20 mouse cellular contexts compared by ENCODE assay signal in the genomic region with DNA sequence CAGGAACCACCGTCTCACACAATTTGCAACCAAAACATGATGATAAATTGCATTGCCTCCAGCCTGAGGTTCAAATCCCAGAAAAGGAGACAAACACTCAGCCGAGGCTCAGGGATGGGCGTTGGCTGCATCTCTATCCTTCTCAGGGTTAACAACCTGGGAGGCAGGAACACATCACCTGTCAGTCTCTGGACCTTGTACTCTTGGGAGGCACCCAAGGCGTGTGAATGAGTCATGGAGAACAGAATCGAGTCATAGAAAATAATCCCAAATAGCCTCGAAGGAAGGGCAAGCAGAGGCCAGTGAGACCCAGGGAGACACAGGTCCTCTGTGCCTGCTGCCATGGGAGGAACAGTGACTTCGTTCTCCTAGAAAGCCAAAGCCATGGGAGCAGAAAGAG.
DNase-seq lines count a peak whose midpoint lies in the region; ATAC-seq and TF ChIP-seq lines count a peak whose summit lies in the region.
"Had no signal": no experiment of that assay in that cellular context is flagged by ENCODE, and none has a peak within 500 bp of the region (broad histone marks: within the 10 kb centered on the region; RNA-seq: fewer than 3 reads in every experiment).

No protein-coding gene starts in this region.

- no peak overlapping the region for H3K9ac ChIP-seq in intestine, postnatal 0 days (ENCODE audit: low read depth, low read length)
- no peak overlapping the region for H3K9ac ChIP-seq in midbrain, embryonic 14.5 days (replicated peaks; ENCODE audit: low read length)
- H3K9ac ChIP-seq in forebrain, embryonic 13.5 days, result no peak overlapping the region
- H3K9ac ChIP-seq: embryonic facial prominence, embryonic 15.5 days; forebrain, postnatal 0 days; heart, embryonic 12.5 days; hindbrain, embryonic 15.5 days had no signal

- peak; percentile 30 for DNase-seq in adrenal gland, adult 2 months
- no peak for DNase-seq in adrenal gland, postnatal 14 days
- DNase-seq in kidney, adult 9 months, result peak; percentile 58
- DNase-seq in kidney, postnatal 10 days, result no peak
- DNase-seq in fibroblast of lung, adult 2 months (ENCODE audit: low read depth), result peak; percentile 51
- no peak for DNase-seq in midbrain, embryonic 14.5 days
- DNase-seq: cerebellum, adult 2 months; cerebellum, postnatal 10 days; embryo, embryonic 11 days; forebrain, postnatal 0 days; gastrocnemius, postnatal 25 days; heart, postnatal 36 days had no signal

- H3K27me3 ChIP-seq in intestine, postnatal 0 days (replicated peaks; ENCODE audit: control insufficient read depth, insufficient read depth, low read length), result no peaks in the 10 kb centered on the region
- H3K27me3 ChIP-seq in midbrain, embryonic 14.5 days (ENCODE audit: control insufficient read depth, insufficient read depth, low read length), result no peaks in the 10 kb centered on the region
- no peaks in the 10 kb centered on the region for H3K27me3 ChIP-seq in forebrain, embryonic 13.5 days
- H3K27me3 ChIP-seq: embryonic facial prominence, embryonic 15.5 days; hindbrain, embryonic 15.5 days; Patski had no signal

- no peaks in the 10 kb centered on the region for H3K9me3 ChIP-seq in intestine, postnatal 0 days (ENCODE audit: control insufficient read depth)
- no peaks in the 10 kb centered on the region for H3K9me3 ChIP-seq in midbrain, embryonic 14.5 days (ENCODE audit: control insufficient read depth, low read length)
- H3K9me3 ChIP-seq in forebrain, embryonic 13.5 days (replicated peaks), result no peaks in the 10 kb centered on the region
- H3K9me3 ChIP-seq: embryonic facial prominence, embryonic 15.5 days; heart, embryonic 12.5 days; hindbrain, embryonic 15.5 days had no signal

- no peaks in the 10 kb centered on the region for H3K4me1 ChIP-seq in intestine, postnatal 0 days (replicated peaks; ENCODE audit: control insufficient read depth, insufficient read depth, low read length)
- no peaks in the 10 kb centered on the region for H3K4me1 ChIP-seq in midbrain, embryonic 14.5 days (ENCODE audit: control insufficient read depth, insufficient read depth, low read length)
- no peaks in the 10 kb centered on the region for H3K4me1 ChIP-seq in forebrain, embryonic 13.5 days
- H3K4me1 ChIP-seq: embryonic facial prominence, embryonic 15.5 days; heart, embryonic 12.5 days had no signal

- no peak overlapping the region for H3K4me2 ChIP-seq in intestine, postnatal 0 days (replicated peaks; ENCODE audit: low read depth)
- H3K4me2 ChIP-seq in midbrain, embryonic 14.5 days (ENCODE audit: low read length), result no peak overlapping the region
- no peak overlapping the region for H3K4me2 ChIP-seq in forebrain, embryonic 13.5 days
- H3K4me2 ChIP-seq: embryonic facial prominence, embryonic 15.5 days; heart, embryonic 12.5 days; hindbrain, embryonic 15.5 days had no signal

- no peak overlapping the region for H3K4me3 ChIP-seq in intestine, postnatal 0 days (ENCODE audit: low read depth, low read length)
- no peak overlapping the region for H3K4me3 ChIP-seq in midbrain, embryonic 14.5 days (replicated peaks; ENCODE audit: low read depth, low read length)
- H3K4me3 ChIP-seq in forebrain, embryonic 13.5 days, result no peak overlapping the region
- H3K4me3 ChIP-seq: embryonic facial prominence, embryonic 15.5 days; erythroblast, embryonic 14.5 days; heart, embryonic 12.5 days; hindbrain, embryonic 15.5 days had no signal

- no peak overlapping the region for H3K27ac ChIP-seq in intestine, postnatal 0 days (ENCODE audit: low read depth, low read length)
- H3K27ac ChIP-seq in midbrain, embryonic 14.5 days (replicated peaks; ENCODE audit: low read depth, low read length), result no peak overlapping the region
- H3K27ac ChIP-seq in forebrain, embryonic 13.5 days, result no peak overlapping the region
- H3K27ac ChIP-seq: embryonic facial prominence, embryonic 15.5 days; hindbrain, embryonic 15.5 days had no signal

- WGBS in intestine, postnatal 0 days, result 40% methylated on average over 7 of the region's 7 CpGs
- 86% methylated on average over 7 of the region's 7 CpGs for WGBS in midbrain, embryonic 14.5 days
- WGBS in forebrain, embryonic 13.5 days, result 86% methylated on average over 7 of the region's 7 CpGs

- H3K36me3 ChIP-seq in intestine, postnatal 0 days (ENCODE audit: control insufficient read depth, insufficient read depth), result no peaks in the 10 kb centered on the region
- H3K36me3 ChIP-seq in midbrain, embryonic 14.5 days (ENCODE audit: control insufficient read depth, insufficient read depth, low read length), result no peaks in the 10 kb centered on the region
- H3K36me3 ChIP-seq in forebrain, embryonic 13.5 days (ENCODE audit: poor library complexity, severe bottlenecking), result no peaks in the 10 kb centered on the region
- H3K36me3 ChIP-seq: embryonic facial prominence, embryonic 15.5 days; heart, embryonic 12.5 days; hindbrain, embryonic 15.5 days had no signal

- ATAC-seq in intestine, postnatal 0 days, result peak; percentile 97
- no peak for ATAC-seq in midbrain, embryonic 14.5 days (ENCODE audit: low FRiP score, low TSS enrichment)
- no peak for ATAC-seq in forebrain, embryonic 13.5 days
- ATAC-seq: activated CD4-positive, CD25-positive, alpha-beta regulatory T cell, adult 4 months; forebrain, postnatal 0 days; Patski had no signal

- TF ChIP-seq CTCF in intestine, postnatal 0 days (IDR thresholded peaks at IDR 0.05; ENCODE audit: low read depth), result no peak

Comparison
In these comparisons a context has a peak if more than half of its experiments do, and no peak if none do; other contexts are left out.
1. DNase-seq: peak in adrenal gland, adult 2 months (single experiment), kidney, adult 9 months (single experiment) and fibroblast of lung, adult 2 months (single experiment); none in adrenal gland, postnatal 14 days (single experiment), kidney, postnatal 10 days (single experiment) and midbrain, embryonic 14.5 days (single experiment).